Mouse (Mus musculus): ENCODE results near the gene Rai1. TPM values are rescaled to one million over a fixed set of nuclear protein-coding genes. Genes with fewer than 3 reads are reported as not detected.

Rai1 gene
- polyA plus RNA-seq, 2 experiments = 4.5 to 7.2 TPM

GRCm38 (mm10) chr11:60178005-60178404 is 73.2 kb downstream of the Rai1 start:
- Histone ChIP-seq H3K9me3 (ENCODE audit: control insufficient read depth, low read length) (no peaks in the 10 kb centered on the region), H3K4me3 (ENCODE audit: insufficient read depth in 1 of 2, low read depth in 2 of 2, low read length in 2 of 2) (no peak overlapping the region), H3K4me1 (replicated peaks; ENCODE audit: control insufficient read depth in 2 of 2, insufficient read depth in 2 of 2, low read length in 1 of 2) (peaks cover 8 to 22% of the 10 kb centered on the region in 2 experiments; a peak in 3 of 4 replicates), H3K27me3 (ENCODE audit: control insufficient read depth, insufficient read depth, low read length) (no peaks in the 10 kb centered on the region; the same call in 1 of the 2 replicates), H3K9ac (replicated peaks) (no peak overlapping the region), H3K36me3 (replicated peaks; ENCODE audit: control insufficient read depth, insufficient read depth, low read depth) (no peaks in the 10 kb centered on the region), H3K27ac (no peak overlapping the region), H3K4me2 (ENCODE audit: low read depth) (no peak overlapping the region)
- DNase-seq (ENCODE audit: low read depth in 3 of 3, low spot score in 3 of 3) (no peak), ATAC-seq (ENCODE audit: insufficient read depth) (no peak)
- TF ChIP-seq EP300 (IDR thresholded peaks at IDR 0.05; ENCODE audit: low read depth) (no peak), CTCF (IDR thresholded peaks at IDR 0.05; ENCODE audit: low read depth) (no peak)
- 77% methylated on average over 6 of the region's 6 CpGs for WGBS (ENCODE audit: insufficient replicate concordance)

GRCm38 (mm10) chr11:60178506-60178905 is 73.7 kb downstream of the Rai1 start:
- no peak for TF ChIP-seq CTCF (IDR thresholded peaks at IDR 0.05; ENCODE audit: low read depth)
- TF ChIP-seq EP300 (IDR thresholded peaks at IDR 0.05; ENCODE audit: low read depth) = no peak
- H3K4me1 ChIP-seq (replicated peaks; ENCODE audit: control insufficient read depth in 2 of 2, insufficient read depth in 2 of 2, low read length in 1 of 2) = peaks cover 8 to 22% of the 10 kb centered on the region in 2 experiments; a peak in 3 of 4 replicates

GRCm38 (mm10) chr11:60182116-60182670 is 77.4 kb downstream of the Rai1 start:
- ATAC-seq (ENCODE audit: insufficient read depth) = no peak

More at GRCm38 (mm10) chr11:60178506-60178905, 73.7 kb downstream of the Rai1 start:
- no peak overlapping the region for H3K4me3 ChIP-seq (ENCODE audit: insufficient read depth in 1 of 2, low read depth in 2 of 2, low read length in 2 of 2)
- H3K9me3 ChIP-seq (ENCODE audit: control insufficient read depth, low read length) = no peaks in the 10 kb centered on the region
- DNase-seq (ENCODE audit: low read depth in 3 of 3, low spot score in 3 of 3) = no peak
- H3K4me2 ChIP-seq (ENCODE audit: low read depth) = no peak overlapping the region
- ATAC-seq (ENCODE audit: insufficient read depth) = no peak
- no peak overlapping the region for H3K27ac ChIP-seq
- H3K9ac ChIP-seq (replicated peaks) = no peak overlapping the region
- H3K36me3 ChIP-seq (replicated peaks; ENCODE audit: control insufficient read depth, insufficient read depth, low read depth) = no peaks in the 10 kb centered on the region
- no peaks in the 10 kb centered on the region; the same call in 1 of the 2 replicates for H3K27me3 ChIP-seq (ENCODE audit: control insufficient read depth, insufficient read depth, low read length)

GRCm38 (mm10) chr11:60182741-60183140 is 77.9 kb downstream of the Rai1 start:
- H3K9ac ChIP-seq (replicated peaks) = no peak overlapping the region
- H3K4me1 ChIP-seq (replicated peaks; ENCODE audit: control insufficient read depth in 2 of 2, insufficient read depth in 2 of 2, low read length in 1 of 2) = peaks cover 5 to 25% of the 10 kb centered on the region in 2 experiments
- DNase-seq (ENCODE audit: low read depth in 3 of 3, low spot score in 3 of 3) = no peak
- no peak overlapping the region for H3K4me2 ChIP-seq (ENCODE audit: low read depth)
- 54% methylated on average over 2 of the region's 2 CpGs for WGBS (ENCODE audit: insufficient replicate concordance)
- no peak overlapping the region for H3K4me3 ChIP-seq (ENCODE audit: insufficient read depth in 1 of 2, low read depth in 2 of 2, low read length in 2 of 2)
- H3K27me3 ChIP-seq (ENCODE audit: control insufficient read depth, insufficient read depth, low read length) = no peaks in the 10 kb centered on the region
- no peaks in the 10 kb centered on the region for H3K9me3 ChIP-seq (ENCODE audit: control insufficient read depth, low read length)
- TF ChIP-seq CTCF (IDR thresholded peaks at IDR 0.05; ENCODE audit: low read depth) = no peak
- TF ChIP-seq EP300 (IDR thresholded peaks at IDR 0.05; ENCODE audit: low read depth) = no peak
- no peak overlapping the region for H3K27ac ChIP-seq
- ATAC-seq (ENCODE audit: insufficient read depth) = no peak
- H3K36me3 ChIP-seq (replicated peaks; ENCODE audit: control insufficient read depth, insufficient read depth, low read depth) = no peaks in the 10 kb centered on the region; the same call in 1 of the 2 replicates

More at GRCm38 (mm10) chr11:60182116-60182670, 77.4 kb downstream of the Rai1 start:
- 75% methylated on average over 12 of the region's 12 CpGs for WGBS (ENCODE audit: insufficient replicate concordance)
- no peak overlapping the region for H3K9ac ChIP-seq (replicated peaks)
- H3K27ac ChIP-seq = no peak overlapping the region
- H3K4me2 ChIP-seq (ENCODE audit: low read depth) = no peak overlapping the region
- TF ChIP-seq CTCF (IDR thresholded peaks at IDR 0.05; ENCODE audit: low read depth) (no peak), EP300 (IDR thresholded peaks at IDR 0.05; ENCODE audit: low read depth) (no peak)
- H3K9me3 ChIP-seq (ENCODE audit: control insufficient read depth, low read length) = no peaks in the 10 kb centered on the region
- peaks cover 5 to 27% of the 10 kb centered on the region in 2 experiments for H3K4me1 ChIP-seq (replicated peaks; ENCODE audit: control insufficient read depth in 2 of 2, insufficient read depth in 2 of 2, low read length in 1 of 2)
- H3K27me3 ChIP-seq (ENCODE audit: control insufficient read depth, insufficient read depth, low read length) = no peaks in the 10 kb centered on the region
- DNase-seq (ENCODE audit: low read depth in 3 of 3, low spot score in 3 of 3) = no peak
- H3K4me3 ChIP-seq (ENCODE audit: insufficient read depth in 1 of 2, low read depth in 2 of 2, low read length in 2 of 2) = no peak overlapping the region
- no peaks in the 10 kb centered on the region; the same call in 1 of the 2 replicates for H3K36me3 ChIP-seq (replicated peaks; ENCODE audit: control insufficient read depth, insufficient read depth, low read depth)

- no peak for DNase-seq (ENCODE audit: low read depth in 3 of 3, low spot score in 3 of 3)
- 28% methylated on average over 22 of the region's 22 CpGs for WGBS (ENCODE audit: insufficient replicate concordance)
- Histone ChIP-seq H3K36me3 (replicated peaks; ENCODE audit: control insufficient read depth, insufficient read depth, low read depth) (no peaks in the 10 kb centered on the region; the same call in 1 of the 2 replicates), H3K4me3 (ENCODE audit: insufficient read depth in 1 of 2, low read depth in 2 of 2, low read length in 2 of 2) (no peak overlapping the region), H3K9me3 (ENCODE audit: control insufficient read depth, low read length) (no peaks in the 10 kb centered on the region), H3K4me2 (ENCODE audit: low read depth) (peak overlapping the region; percentile 30), H3K9ac (replicated peaks) (no peak overlapping the region), H3K4me1 (replicated peaks; ENCODE audit: control insufficient read depth in 2 of 2, insufficient read depth in 2 of 2, low read length in 1 of 2) (peaks cover 5 to 21% of the 10 kb centered on the region in 2 experiments), H3K27ac (no peak overlapping the region), H3K27me3 (ENCODE audit: control insufficient read depth, insufficient read depth, low read length) (no peaks in the 10 kb centered on the region)
- peak; percentile 41; the same call in 1 of the 2 replicates for ATAC-seq (ENCODE audit: insufficient read depth)
- TF ChIP-seq CTCF (IDR thresholded peaks at IDR 0.05; ENCODE audit: low read depth) = no peak
- TF ChIP-seq EP300 (IDR thresholded peaks at IDR 0.05; ENCODE audit: low read depth) = no peak
These were observed 79.8 kb downstream of the Rai1 start for GRCm38 (mm10) chr11:60184346-60185325.
